Mouse (Mus musculus): Measurements from ENCODE around the gene Pradc1.

GRCm38 (mm10) chr6:85496976-85497375, 45.2 kb upstream of the Pradc1 start:
- TF ChIP-seq POLR2A (IDR thresholded peaks at IDR 0.05; ENCODE audit: borderline replicate concordance, extremely low read depth, insufficient read depth, insufficient read length, poor library complexity, severe bottlenecking) = no peak
- no peak for TF ChIP-seq CTCF (IDR thresholded peaks at IDR 0.05; ENCODE audit: borderline replicate concordance, extremely low read depth, insufficient read depth, insufficient read length)
